Mouse (Mus musculus) spleen, postnatal 0 days (tissue): Measurements from ENCODE around the gene Tdpoz1. TPM values are rescaled to one million over a fixed set of nuclear protein-coding genes. Genes with fewer than 3 reads are reported as not detected.

Source experiments
- polyA plus RNA-seq: library from polyadenylated mRNA; unstranded; fragments of >200 nt; fragmentation: Nextera tagmentation; extraction: Ambion mirVana; gene quantifications from 2 replicates; pipeline ENCODE4 v1.2.1, GENCODE M21; 2015

Tdpoz1 gene
- not detected in 2 replicates for polyA plus RNA-seq

GRCm38 (mm10) chr3:93676210-93676609, at the start of gene Tdpoz1:
Gene Tdpoz1 (minus strand): TSS chr3:93676310.

GRCm38 (mm10) chr3:93692970-93693369, 16.9 kb upstream of the Tdpoz1 start, which contains the start of gene Gm37596:
Gene Gm37596 (minus strand): TSS chr3:93693070.

GRCm38 (mm10) chr3:93652586-93652985, 23.5 kb downstream of the Tdpoz1 start, which contains the start of gene Tdpoz2:
Gene Tdpoz2 (minus strand): TSS chr3:93652686.

Other genes with a start within 250 kb of the Tdpoz1 start
- gene Tchh, start 234.0 kb downstream of the Tdpoz1 start, polyA plus RNA-seq, result 0.14 and 0.17 TPM in 2 replicates
- not detected in 2 replicates for gene Tchhl1, start 207.6 kb downstream of the Tdpoz1 start, polyA plus RNA-seq
- 860 and 1,069 TPM in 2 replicates for gene S100a11, start 155.8 kb downstream of the Tdpoz1 start, polyA plus RNA-seq
- 135 and 145 TPM in 2 replicates for gene S100a10, start 121.2 kb downstream of the Tdpoz1 start, polyA plus RNA-seq
- not detected in 2 replicates for gene Tdpoz2, start 23.6 kb downstream of the Tdpoz1 start, polyA plus RNA-seq
- not detected in 2 replicates for gene Gm37596, start 16.8 kb upstream of the Tdpoz1 start, polyA plus RNA-seq
- gene Gm5773, start 96.7 kb upstream of the Tdpoz1 start, polyA plus RNA-seq, result not detected in 2 replicates
- not detected in 2 replicates for gene Tdpoz4, start 120.1 kb upstream of the Tdpoz1 start, polyA plus RNA-seq
- not detected in 2 replicates for gene Tdpoz3, start 149.7 kb upstream of the Tdpoz1 start, polyA plus RNA-seq